Mouse (Mus musculus) liver, embryonic 14.5 days (tissue): ENCODE measurements around the gene Gm9922. TPM values are rescaled to one million over a fixed set of nuclear protein-coding genes. Genes with fewer than 3 reads are reported as not detected.

Experiments used
- ATAC-seq: fragments of 200-750 bp; cut with Nextera tagmentation; 2 replicates; pipeline ENCODE4 v1.8.0; 2017; ENCODE audit warnings: moderate number of reproducible peaks, mild to moderate bottlenecking, moderate library complexity; ENCODE audit not compliant: insufficient read depth
- DNase-seq, 3 experiments: peaks; one replicate each; pipeline ENCODE4 v3.0.0-alpha.2; 2012 to 2013; ENCODE audit warnings: low read depth in 3 of 3, low spot score in 3 of 3
- H3K27ac ChIP-seq: fragments of 300-500 bp; sonication (generic); 2 replicates; pipeline ENCODE4 v1.5.1; 2014; ENCODE audit warnings: moderate library complexity, mild to moderate bottlenecking, control low read depth, inconsistent platforms
- H3K27me3 ChIP-seq: fragments of 300-500 bp; sonication (generic); 2 replicates; pipeline ENCODE4 v1.6.1; 2014; ENCODE audit warnings: mild to moderate bottlenecking, low read length, moderate library complexity; ENCODE audit not compliant: control insufficient read depth, insufficient read depth
- H3K36me3 ChIP-seq: fragments of 300-500 bp; sonication (generic); replicated peaks from 2 replicates; pipeline ENCODE4 v1.6.1; 2014; ENCODE audit warnings: low read depth; ENCODE audit not compliant: control insufficient read depth, insufficient read depth
- H3K4me1 ChIP-seq, 2 experiments: fragments of 200-500 bp in 1 of 2; fragments of 300-500 bp in 1 of 2; sonication (generic) in 1 of 2; replicated peaks; 2 replicates each; pipeline ENCODE4 v1.6.1; 2012 to 2014; ENCODE audit warnings: antibody characterized with exemption in 1 of 2, inconsistent platforms in 1 of 2, low read length in 1 of 2; ENCODE audit not compliant: control insufficient read depth in 2 of 2, insufficient read depth in 2 of 2
- H3K4me2 ChIP-seq: fragments of 300-500 bp; sonication (generic); 2 replicates; pipeline ENCODE4 v1.6.1; 2014; ENCODE audit warnings: low read depth, mild to moderate bottlenecking, control low read depth, moderate library complexity
- H3K4me3 ChIP-seq, 2 experiments: fragments of 200-500 bp in 1 of 2; fragments of 300-500 bp in 1 of 2; sonication (generic) in 1 of 2; 2 replicates each; pipeline ENCODE4 v1.5.1; 2012 to 2014; ENCODE audit warnings: low read depth in 2 of 2, low read length in 2 of 2, mild to moderate bottlenecking in 2 of 2, control low read depth in 1 of 2, inconsistent platforms in 1 of 2, moderate library complexity in 1 of 2; ENCODE audit not compliant: insufficient read depth in 1 of 2
- H3K9ac ChIP-seq: fragments of 300-500 bp; sonication (generic); replicated peaks from 2 replicates; pipeline ENCODE4 v1.6.1; 2014; ENCODE audit warnings: mild to moderate bottlenecking, control low read depth, moderate library complexity
- H3K9me3 ChIP-seq: fragments of 300-500 bp; sonication (generic); 2 replicates; pipeline ENCODE4 v1.6.1; 2016; ENCODE audit warnings: low read length, mixed read lengths; ENCODE audit not compliant: control insufficient read depth
- CTCF ChIP-seq: IDR thresholded peaks from 2 replicates; pipeline ENCODE4 v1.5.1; 2016; ENCODE audit warnings: antibody characterized with exemption, low read depth, control low read depth
- EP300 ChIP-seq: IDR thresholded peaks from 2 replicates; pipeline ENCODE4 v1.6.1; 2016; ENCODE audit warnings: antibody characterized with exemption, low read depth
- WGBS: fragments of 180-500 bp; shearing (Covaris S2); extraction: QIAGEN DNeasy Blood & Tissue Kit; methylation state at CpG from one replicate; pipeline ENCODE4 v1.1.7; 2014; ENCODE audit not compliant: insufficient replicate concordance; 5-methylcytosine and 5-hydroxymethylcytosine counted together
- polyA plus RNA-seq, 2 experiments: library from polyadenylated mRNA; depleted of rRNA in 1 of 2; stranded (reverse) in 1 of 2; unstranded in 1 of 2; fragments of >200 nt; fragmentation: Nextera tagmentation in 1 of 2; extraction: Ambion mirVana in 1 of 2; gene quantifications; 2 replicates each; pipeline versions ENCODE4 v1.2.1 to v1.2.3; 2012 to 2014

Gene Gm9922
- polyA plus RNA-seq, 2 experiments, result not detected

DNA sequence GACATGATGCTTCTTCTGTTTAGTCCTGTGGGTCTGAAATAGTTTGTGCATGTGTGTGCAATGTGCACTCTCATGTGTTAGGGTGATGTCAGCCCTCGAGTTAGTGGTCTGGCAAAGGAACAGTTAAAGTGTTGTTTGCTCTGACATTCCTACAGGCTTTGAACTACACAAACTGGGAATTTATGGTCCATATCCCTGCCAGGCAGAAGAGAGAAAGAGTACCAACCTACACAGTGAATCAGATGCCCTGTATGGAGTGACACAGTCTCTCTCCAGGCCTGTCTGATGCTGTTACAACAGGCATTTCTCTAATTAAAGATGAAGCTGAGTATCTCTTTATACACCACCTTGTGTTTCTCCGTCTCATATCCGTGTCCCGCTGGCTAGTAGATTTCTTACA, 21.3 kb upstream of the Gm9922 start:
- H3K27me3 ChIP-seq, result no peaks in the 10 kb centered on the region
- no peak for TF ChIP-seq EP300
- WGBS, result 62% methylated on average over 4 of the region's 4 CpGs
- no peaks in the 10 kb centered on the region for H3K4me1 ChIP-seq
- H3K36me3 ChIP-seq, result no peaks in the 10 kb centered on the region
- no peak overlapping the region for H3K4me3 ChIP-seq
- DNase-seq (no peak), ATAC-seq (no peak)
- no peak overlapping the region for H3K27ac ChIP-seq
- H3K9ac ChIP-seq, result no peak overlapping the region
- H3K9me3 ChIP-seq, result no peaks in the 10 kb centered on the region
- H3K4me2 ChIP-seq, result no peak overlapping the region

DNA sequence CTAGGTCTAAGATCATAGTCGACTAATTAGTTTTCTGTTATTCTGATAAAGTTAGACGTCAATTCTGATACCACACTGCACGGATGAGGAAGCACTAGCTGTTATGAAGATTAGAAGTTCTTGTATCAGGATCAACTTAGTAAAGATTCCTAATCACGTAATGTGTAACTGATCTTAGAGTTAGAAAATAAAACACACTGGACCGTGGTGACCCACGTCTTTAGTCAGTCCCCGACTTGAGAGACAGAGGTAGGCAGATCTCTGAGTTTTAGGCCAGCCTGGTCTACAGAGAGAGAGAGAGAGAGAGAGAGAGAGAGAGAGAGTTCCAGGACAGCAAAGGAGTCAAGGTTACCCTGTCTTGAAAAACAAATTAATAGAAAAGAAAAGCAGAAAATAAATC, 18.8 kb upstream of the Gm9922 start:
- 68% methylated on average over 7 of the region's 7 CpGs for WGBS
- Histone ChIP-seq H3K36me3 (no peaks in the 10 kb centered on the region), H3K4me3 (no peak overlapping the region), H3K27me3 (no peaks in the 10 kb centered on the region), H3K4me2 (no peak overlapping the region), H3K4me1 (no peaks in the 10 kb centered on the region), H3K9me3 (no peaks in the 10 kb centered on the region), H3K9ac (no peak overlapping the region), H3K27ac (no peak overlapping the region)
- TF ChIP-seq EP300 (no peak), CTCF (no peak)
- DNase-seq (no peak), ATAC-seq (no peak)

DNA sequence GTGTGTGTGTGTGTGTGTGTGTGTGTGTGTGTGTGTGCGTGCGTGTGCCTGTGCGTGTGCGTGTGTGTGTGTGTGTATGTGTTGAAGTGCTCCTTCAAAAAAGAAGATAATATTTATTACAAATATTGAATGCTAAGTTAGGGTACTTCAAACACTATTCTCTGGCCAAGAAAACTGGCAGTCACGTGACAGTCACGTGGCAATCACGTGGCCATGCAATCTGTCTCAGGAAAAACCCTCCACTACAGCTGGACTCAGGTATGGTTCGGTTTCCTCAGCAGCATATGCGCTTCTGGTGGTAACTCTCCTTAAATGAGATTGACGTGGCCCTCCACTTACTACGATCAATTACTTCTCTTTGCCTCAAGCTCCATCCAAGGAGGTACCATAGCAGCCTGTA, 18.2 kb upstream of the Gm9922 start:
- Histone ChIP-seq H3K4me3 (no peak overlapping the region), H3K4me1 (no peaks in the 10 kb centered on the region), H3K4me2 (no peak overlapping the region), H3K9me3 (no peaks in the 10 kb centered on the region), H3K27ac (no peak overlapping the region), H3K9ac (no peak overlapping the region), H3K27me3 (no peaks in the 10 kb centered on the region), H3K36me3 (no peaks in the 10 kb centered on the region)
- no peak for TF ChIP-seq EP300
- TF ChIP-seq CTCF, result no peak
- WGBS, result 72% methylated on average over 11 of the region's 11 CpGs
- DNase-seq (no peak), ATAC-seq (no peak)

DNA sequence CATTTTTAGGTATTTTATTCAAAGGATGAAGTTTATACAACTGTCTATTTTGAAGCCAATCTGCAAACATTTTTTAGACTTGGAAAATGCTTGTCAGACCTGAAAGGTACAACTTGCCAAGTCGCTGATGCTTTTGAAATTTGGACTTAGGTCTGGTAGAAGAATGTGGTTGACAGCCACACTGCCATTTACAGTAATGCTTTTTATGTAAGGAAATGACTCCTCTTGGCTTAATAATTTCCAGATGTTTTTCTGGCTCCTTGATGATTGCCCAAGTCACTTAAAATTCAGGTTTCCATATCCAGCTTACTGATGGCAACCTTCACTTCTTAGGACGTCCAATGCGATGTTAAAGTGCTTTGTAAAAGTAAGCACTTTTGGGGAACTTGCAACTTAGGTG, 17.0 kb upstream of the Gm9922 start:
- Histone ChIP-seq H3K4me1 (no peaks in the 10 kb centered on the region), H3K4me3 (no peak overlapping the region), H3K27ac (no peak overlapping the region), H3K27me3 (no peaks in the 10 kb centered on the region), H3K4me2 (no peak overlapping the region), H3K9me3 (no peaks in the 10 kb centered on the region), H3K36me3 (no peaks in the 10 kb centered on the region), H3K9ac (no peak overlapping the region)
- 71% methylated on average over 3 of the region's 3 CpGs for WGBS
- no peak for TF ChIP-seq CTCF
- TF ChIP-seq EP300, result no peak
- ATAC-seq, result no peak
- no peak for DNase-seq

DNA sequence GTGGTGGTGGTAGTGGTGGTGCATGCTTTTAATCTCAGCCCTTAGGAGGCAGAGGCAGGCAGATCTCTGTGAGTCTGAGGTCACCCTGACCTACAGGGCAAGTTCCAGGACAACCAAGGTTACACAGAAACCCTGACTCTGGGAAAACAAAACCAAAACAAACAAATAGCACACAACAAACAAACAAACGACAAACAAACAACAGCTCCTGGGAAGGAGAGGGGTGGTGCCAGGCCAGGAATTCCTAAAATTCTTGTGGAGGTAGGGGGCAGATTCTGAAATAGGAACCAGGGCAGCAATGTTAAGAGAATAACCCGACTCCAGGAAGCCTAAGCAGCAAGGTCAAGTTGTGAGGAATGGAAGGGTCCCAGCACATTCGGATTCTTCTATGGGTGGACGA, 7.9 kb upstream of the Gm9922 start:
- Histone ChIP-seq H3K27ac (no peak overlapping the region), H3K4me3 (no peak overlapping the region), H3K27me3 (no peaks in the 10 kb centered on the region), H3K9ac (no peak overlapping the region), H3K9me3 (no peaks in the 10 kb centered on the region), H3K4me2 (no peak overlapping the region), H3K4me1 (no peaks in the 10 kb centered on the region), H3K36me3 (no peaks in the 10 kb centered on the region)
- WGBS, result 50% methylated on average over 4 of the region's 4 CpGs
- TF ChIP-seq EP300, result no peak
- no peak for TF ChIP-seq CTCF
- DNase-seq (no peak), ATAC-seq (no peak)
